Mouse (Mus musculus): ENCODE measurements at regions not wholly inside any gene's neighbourhood (a gene's known extent, or its start where the extent isn't known, plus 50 kb on each side); places are given as distances from the start of the nearest gene placed in this dataset.

GRCm38 (mm10) chr16:21293010-21293409 is 88.5 kb downstream of the Ephb3 start:
- Histone ChIP-seq H3K27ac (ENCODE audit: control insufficient read depth, insufficient read depth, low read depth, low read length) (no peak overlapping the region), H3K4me1 (ENCODE audit: control insufficient read depth, insufficient read depth, low read length) (no peaks in the 10 kb centered on the region; the same call in 1 of the 2 replicates), H3K36me3 (ENCODE audit: control insufficient read depth, insufficient read depth, low read length) (no peaks in the 10 kb centered on the region), H3K4me3 (ENCODE audit: control insufficient read depth, low read depth, low read length) (no peak overlapping the region), H3K27me3 (ENCODE audit: control insufficient read depth, insufficient read depth, low read length) (no peaks in the 10 kb centered on the region)
- no peak for TF ChIP-seq POLR2A (IDR thresholded peaks at IDR 0.05; ENCODE audit: control insufficient read depth, low read depth, low read length)

DNA sequence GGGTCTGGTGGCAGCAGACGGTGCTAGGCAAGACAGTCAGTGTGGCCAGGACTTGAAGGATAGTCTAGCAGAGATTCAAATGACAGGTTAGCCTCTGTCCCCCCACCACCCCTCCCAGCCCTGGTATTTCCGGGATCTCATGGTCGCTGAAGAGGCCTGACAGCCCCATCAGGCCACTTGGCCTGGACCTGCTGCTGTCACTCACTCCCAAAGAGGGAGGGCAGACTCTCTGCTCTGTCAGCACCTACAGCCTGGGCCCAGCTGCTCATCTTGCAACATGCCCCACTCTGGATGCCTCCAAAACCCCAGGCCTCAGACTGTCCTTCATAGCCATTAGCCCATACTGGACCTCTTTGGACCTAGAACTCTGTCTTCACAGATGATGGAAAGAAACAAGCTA is 89.0 kb downstream of the Ephb3 start:
- H3K27ac ChIP-seq (ENCODE audit: control insufficient read depth, insufficient read depth, low read depth, low read length): no peak overlapping the region
- no peaks in the 10 kb centered on the region; the same call in 1 of the 2 replicates for H3K4me1 ChIP-seq (ENCODE audit: control insufficient read depth, insufficient read depth, low read length)
- H3K27me3 ChIP-seq (ENCODE audit: control insufficient read depth, insufficient read depth, low read length): no peaks in the 10 kb centered on the region
- H3K4me3 ChIP-seq (ENCODE audit: control insufficient read depth, low read depth, low read length): no peak overlapping the region
- no peaks in the 10 kb centered on the region for H3K36me3 ChIP-seq (ENCODE audit: control insufficient read depth, insufficient read depth, low read length)
- no peak for TF ChIP-seq CTCF (IDR thresholded peaks at IDR 0.05; ENCODE audit: control insufficient read depth, insufficient read depth, insufficient replicate concordance, low read depth, low read length)
- no peak for TF ChIP-seq POLR2A (IDR thresholded peaks at IDR 0.05; ENCODE audit: control insufficient read depth, low read depth, low read length)

DNA sequence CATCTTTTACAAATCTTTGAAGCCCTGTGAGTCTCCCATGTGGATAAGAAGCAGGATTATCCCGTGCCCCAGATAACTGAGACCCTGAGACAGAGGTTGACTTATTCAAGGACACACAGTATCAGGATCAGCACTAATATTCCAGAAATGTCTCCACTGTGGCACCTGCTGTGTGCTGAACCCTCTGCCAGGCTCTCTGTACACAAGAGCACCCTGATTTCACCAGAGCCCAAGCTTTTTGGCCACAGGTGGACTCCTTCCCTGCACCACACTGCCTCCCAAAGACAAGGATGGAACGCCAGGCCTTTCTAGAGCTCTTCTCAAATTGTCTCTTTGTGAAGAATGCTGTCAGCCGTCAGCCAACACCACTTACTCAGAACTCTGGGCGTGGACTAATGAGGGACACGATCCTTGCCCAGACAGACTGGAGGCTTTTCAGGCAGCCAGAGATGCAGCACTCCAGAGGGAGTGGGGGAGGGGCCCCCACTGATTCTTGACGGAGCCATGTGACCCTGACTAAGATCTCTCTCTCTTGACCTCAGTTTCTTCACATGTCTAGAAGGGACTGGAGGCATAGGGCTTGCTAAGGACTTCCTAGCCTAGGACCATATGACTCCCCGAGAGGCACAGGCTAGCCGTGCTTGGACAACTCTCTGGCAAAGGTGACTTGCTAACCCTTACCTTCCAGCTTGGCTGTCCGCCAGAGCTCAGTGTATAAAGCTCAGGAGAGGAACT is 90.3 kb downstream of the Ephb3 start:
- Histone ChIP-seq H3K27ac (ENCODE audit: control insufficient read depth, insufficient read depth, low read depth, low read length) (no peak overlapping the region), H3K4me1 (ENCODE audit: control insufficient read depth, insufficient read depth, low read length) (no peaks in the 10 kb centered on the region; the same call in 1 of the 2 replicates), H3K36me3 (ENCODE audit: control insufficient read depth, insufficient read depth, low read length) (no peaks in the 10 kb centered on the region), H3K27me3 (ENCODE audit: control insufficient read depth, insufficient read depth, low read length) (no peaks in the 10 kb centered on the region), H3K4me3 (ENCODE audit: control insufficient read depth, low read depth, low read length) (no peak overlapping the region)
- TF ChIP-seq CTCF (IDR thresholded peaks at IDR 0.05; ENCODE audit: control insufficient read depth, insufficient read depth, insufficient replicate concordance, low read depth, low read length) (no peak), POLR2A (IDR thresholded peaks at IDR 0.05; ENCODE audit: control insufficient read depth, low read depth, low read length) (no peak)

GRCm38 (mm10) chr16:21295956-21296733 is 91.6 kb downstream of the Ephb3 start:
- Histone ChIP-seq H3K27me3 (ENCODE audit: control insufficient read depth, insufficient read depth, low read length) (no peaks in the 10 kb centered on the region), H3K27ac (ENCODE audit: control insufficient read depth, insufficient read depth, low read depth, low read length) (no peak overlapping the region), H3K4me3 (ENCODE audit: control insufficient read depth, low read depth, low read length) (no peak overlapping the region), H3K36me3 (ENCODE audit: control insufficient read depth, insufficient read depth, low read length) (no peaks in the 10 kb centered on the region), H3K4me1 (ENCODE audit: control insufficient read depth, insufficient read depth, low read length) (no peaks in the 10 kb centered on the region; the same call in 1 of the 2 replicates)
- TF ChIP-seq CTCF (IDR thresholded peaks at IDR 0.05; ENCODE audit: control insufficient read depth, insufficient read depth, insufficient replicate concordance, low read depth, low read length) (no peak), POLR2A (IDR thresholded peaks at IDR 0.05; ENCODE audit: control insufficient read depth, low read depth, low read length) (no peak)

GRCm38 (mm10) chr16:21296786-21297185 is 92.2 kb downstream of the Ephb3 start:
- Histone ChIP-seq H3K27me3 (ENCODE audit: control insufficient read depth, insufficient read depth, low read length) (no peaks in the 10 kb centered on the region), H3K4me1 (ENCODE audit: control insufficient read depth, insufficient read depth, low read length) (no peaks in the 10 kb centered on the region; the same call in 1 of the 2 replicates), H3K27ac (ENCODE audit: control insufficient read depth, insufficient read depth, low read depth, low read length) (no peak overlapping the region), H3K4me3 (ENCODE audit: control insufficient read depth, low read depth, low read length) (no peak overlapping the region), H3K36me3 (ENCODE audit: control insufficient read depth, insufficient read depth, low read length) (no peaks in the 10 kb centered on the region)
- TF ChIP-seq CTCF (IDR thresholded peaks at IDR 0.05; ENCODE audit: control insufficient read depth, insufficient read depth, insufficient replicate concordance, low read depth, low read length) (no peak), POLR2A (IDR thresholded peaks at IDR 0.05; ENCODE audit: control insufficient read depth, low read depth, low read length) (no peak)

- no peak for TF ChIP-seq POLR2A (IDR thresholded peaks at IDR 0.05; ENCODE audit: control insufficient read depth, low read depth, low read length)
- TF ChIP-seq CTCF (IDR thresholded peaks at IDR 0.05; ENCODE audit: control insufficient read depth, insufficient read depth, insufficient replicate concordance, low read depth, low read length): no peak
- Histone ChIP-seq H3K27me3 (ENCODE audit: control insufficient read depth, insufficient read depth, low read length) (no peaks in the 10 kb centered on the region), H3K27ac (ENCODE audit: control insufficient read depth, insufficient read depth, low read depth, low read length) (no peak overlapping the region), H3K36me3 (ENCODE audit: control insufficient read depth, insufficient read depth, low read length) (no peaks in the 10 kb centered on the region), H3K4me3 (ENCODE audit: control insufficient read depth, low read depth, low read length) (no peak overlapping the region), H3K4me1 (ENCODE audit: control insufficient read depth, insufficient read depth, low read length) (no peaks in the 10 kb centered on the region; the same call in 1 of the 2 replicates)
Measured at GRCm38 (mm10) chr16:21298866-21299265, 94.3 kb downstream of the Ephb3 start.

DNA sequence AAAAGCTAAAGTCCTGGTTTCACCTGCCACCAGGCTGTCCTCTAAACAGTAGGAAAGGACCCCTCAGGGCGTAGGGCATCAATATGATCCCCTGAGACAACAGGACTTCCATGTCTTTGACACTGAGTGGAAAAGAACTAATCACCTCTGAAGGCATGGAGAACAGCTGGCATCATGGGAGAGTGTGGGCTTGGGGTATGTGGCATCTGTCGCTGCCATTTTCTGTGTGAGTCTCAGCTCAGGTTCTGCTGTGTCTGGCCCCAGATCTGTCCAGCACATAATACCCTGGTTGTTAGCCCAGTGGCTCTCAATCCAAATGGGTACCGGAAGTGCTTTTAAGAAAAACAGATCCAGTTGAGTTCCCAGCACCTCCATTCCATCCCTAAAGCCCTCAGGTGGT is 101.3 kb downstream of the Ephb3 start:
- Histone ChIP-seq H3K27ac (ENCODE audit: control insufficient read depth, insufficient read depth, low read depth, low read length) (no peak overlapping the region), H3K4me1 (ENCODE audit: control insufficient read depth, insufficient read depth, low read length) (peaks cover 6% of the 10 kb centered on the region), H3K27me3 (ENCODE audit: control insufficient read depth, insufficient read depth, low read length) (no peaks in the 10 kb centered on the region), H3K36me3 (ENCODE audit: control insufficient read depth, insufficient read depth, low read length) (no peaks in the 10 kb centered on the region), H3K4me3 (ENCODE audit: control insufficient read depth, low read depth, low read length) (no peak overlapping the region)
- no peak for TF ChIP-seq CTCF (IDR thresholded peaks at IDR 0.05; ENCODE audit: control insufficient read depth, insufficient read depth, insufficient replicate concordance, low read depth, low read length)
- TF ChIP-seq POLR2A (IDR thresholded peaks at IDR 0.05; ENCODE audit: control insufficient read depth, low read depth, low read length): no peak
